Mouse (Mus musculus) embryonic facial prominence, embryonic 10.5 days (tissue): Measurements from ENCODE around the gene Fbxw9. TPM values are rescaled to one million over a fixed set of nuclear protein-coding genes. Genes with fewer than 3 reads are reported as not detected.

Experiments used
- DNase-seq: peaks from one replicate; pipeline ENCODE4 v3.0.0-alpha.2; 2017; ENCODE audit warnings: low spot score
- H3K27ac ChIP-seq: fragments of 300-500 bp; sonication (generic); replicated peaks from 2 replicates; pipeline ENCODE4 v1.5.1; 2016; ENCODE audit warnings: mild to moderate bottlenecking
- H3K27me3 ChIP-seq: fragments of 300-500 bp; sonication (generic); replicated peaks from 2 replicates; pipeline ENCODE4 v1.6.1; 2016; ENCODE audit warnings: low read depth, mild to moderate bottlenecking; ENCODE audit not compliant: poor library complexity, severe bottlenecking
- H3K36me3 ChIP-seq: fragments of 300-500 bp; sonication (generic); replicated peaks from 2 replicates; pipeline ENCODE4 v1.6.1; 2016; ENCODE audit warnings: mild to moderate bottlenecking, moderate library complexity
- H3K4me1 ChIP-seq: fragments of 300-500 bp; sonication (generic); 2 replicates; pipeline ENCODE4 v1.6.1; 2016
- H3K4me3 ChIP-seq: fragments of 300-500 bp; sonication (generic); 2 replicates; pipeline ENCODE4 v1.5.1; 2016; ENCODE audit warnings: mild to moderate bottlenecking, moderate library complexity
- H3K9me3 ChIP-seq: fragments of 300-500 bp; sonication (generic); 2 replicates; pipeline ENCODE4 v1.6.1; 2016; ENCODE audit warnings: mild to moderate bottlenecking
- WGBS: fragments of 180-500 bp; shearing (Covaris S2); methylation state at CpG from one replicate; pipeline ENCODE4 v1.1.7; 2016; 5-methylcytosine and 5-hydroxymethylcytosine counted together
- microRNA-seq: library from miRNA; unstranded; fragments of <30 nt; microRNA quantifications from one replicate; pipeline ENCODE4, GENCODE M21; 2017
- polyA plus RNA-seq: library from polyadenylated mRNA; unstranded; fragments of >200 nt; fragmentation: Nextera tagmentation; extraction: Ambion mirVana; gene quantifications from 2 replicates; pipeline ENCODE4 v1.2.1, GENCODE M21; 2016

Fbxw9 gene
- polyA plus RNA-seq, 1 experiment from 2014 or later, result 25.1 TPM

DNA sequence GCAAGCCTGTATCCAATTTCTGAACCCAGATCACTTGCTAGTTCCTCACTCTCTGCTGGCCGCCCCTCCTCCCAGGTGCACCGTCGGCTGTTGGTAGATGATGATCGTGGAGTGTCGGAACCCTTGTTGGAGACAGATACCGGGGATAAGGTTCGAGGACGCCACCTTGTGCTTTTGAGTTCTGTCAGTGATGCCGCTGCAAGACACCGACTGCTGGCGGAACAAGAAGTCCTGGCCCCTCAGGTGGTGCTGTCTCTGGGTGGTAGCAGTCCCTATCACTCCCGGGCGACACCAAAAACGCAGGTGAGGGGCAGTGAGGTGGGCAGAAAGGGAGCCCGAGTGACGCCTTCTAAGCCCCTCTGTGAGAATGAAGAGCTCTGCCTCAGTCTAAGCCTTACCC, 36.3 kb downstream of the Fbxw9 start:
- Histone ChIP-seq H3K4me1 (peaks cover 1% of the 10 kb centered on the region; the same call in 1 of the 2 replicates), H3K4me3 (no peak overlapping the region), H3K36me3 (peaks cover 79% of the 10 kb centered on the region), H3K27ac (no peak overlapping the region), H3K27me3 (no peaks in the 10 kb centered on the region), H3K9me3 (no peaks in the 10 kb centered on the region)
- DNase-seq, result no peak
- 94% methylated on average over 16 of the region's 16 CpGs for WGBS

DNA sequence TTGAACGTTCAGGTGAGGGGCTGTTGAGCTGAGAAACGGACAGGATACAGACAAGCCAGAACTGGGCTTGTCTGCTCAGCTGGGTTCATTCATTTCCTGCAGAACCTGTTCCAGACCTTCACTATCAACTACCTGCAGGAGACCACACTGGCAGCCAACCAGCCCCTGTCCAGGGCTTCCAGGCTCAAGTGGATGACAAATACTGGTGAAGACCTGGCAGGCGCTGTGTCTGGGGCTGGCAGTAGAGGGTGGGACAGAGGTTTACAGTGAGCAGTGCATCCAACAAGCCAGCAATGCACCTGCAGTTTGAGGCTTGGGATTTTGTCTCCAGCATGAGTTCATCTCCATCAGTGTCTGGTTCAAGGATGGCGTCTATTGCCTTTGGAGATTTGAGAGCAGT, 37.0 kb downstream of the Fbxw9 start:
- no peak overlapping the region for H3K27ac ChIP-seq
- H3K4me3 ChIP-seq, result no peak overlapping the region
- H3K27me3 ChIP-seq, result no peaks in the 10 kb centered on the region
- 91% methylated on average over 4 of the region's 4 CpGs for WGBS
- H3K4me1 ChIP-seq, result no peaks in the 10 kb centered on the region
- DNase-seq, result no peak
- no peaks in the 10 kb centered on the region for H3K9me3 ChIP-seq
- H3K36me3 ChIP-seq, result peaks cover 72% of the 10 kb centered on the region

DNA sequence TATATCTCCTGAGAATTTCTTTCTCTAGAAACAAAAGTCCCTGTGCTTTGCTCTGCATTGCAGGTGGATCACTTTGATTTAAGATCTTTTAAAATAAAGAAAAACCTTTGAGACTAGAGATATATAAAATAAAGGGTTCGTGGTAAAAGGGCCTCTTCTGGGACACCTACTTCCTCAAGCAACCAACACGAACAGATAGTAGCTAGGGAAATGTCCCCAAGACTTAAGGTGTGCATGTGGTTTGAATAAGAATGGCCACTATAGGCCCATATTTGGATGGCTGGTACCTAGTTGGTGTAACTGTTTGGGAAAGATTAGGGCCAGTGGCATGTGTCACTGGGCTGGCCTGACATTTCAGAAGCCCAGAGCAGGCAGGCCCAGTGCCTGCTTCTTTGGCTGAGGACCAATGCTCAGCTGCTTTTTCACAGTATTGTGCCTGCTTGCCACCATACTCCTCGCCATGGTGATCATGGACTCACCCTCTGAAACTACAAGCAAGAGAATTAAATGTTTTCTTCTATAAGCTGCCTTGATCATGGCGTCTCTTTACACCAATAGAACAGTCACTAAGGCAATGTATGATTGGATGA, 40.3 kb downstream of the Fbxw9 start:
- 84% methylated on average over 4 of the region's 4 CpGs for WGBS
- Histone ChIP-seq H3K4me1 (no peaks in the 10 kb centered on the region), H3K9me3 (no peaks in the 10 kb centered on the region), H3K4me3 (no peak overlapping the region), H3K27me3 (no peaks in the 10 kb centered on the region), H3K36me3 (peaks cover 43% of the 10 kb centered on the region), H3K27ac (no peak overlapping the region)
- no peak for DNase-seq

DNA sequence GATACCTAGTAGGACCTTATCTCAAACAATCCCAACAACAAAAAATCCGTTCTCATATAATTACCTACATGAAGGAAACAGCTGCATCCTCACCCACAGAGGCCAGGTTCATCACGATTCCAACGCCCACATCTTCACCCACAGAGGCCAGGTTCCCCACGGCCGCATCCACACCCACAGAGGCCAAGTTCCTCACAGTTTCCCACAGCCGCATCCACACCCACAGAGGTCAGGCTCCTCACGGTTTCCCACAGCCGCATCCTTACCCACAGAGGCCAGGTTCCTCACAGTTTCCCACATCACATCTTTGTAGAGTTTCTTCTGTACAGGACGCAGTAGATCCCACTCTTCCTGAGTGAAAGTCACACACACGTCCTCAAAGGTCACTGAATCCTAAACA, 53.4 kb downstream of the Fbxw9 start:
- Histone ChIP-seq H3K36me3 (peaks cover 38% of the 10 kb centered on the region), H3K27me3 (no peaks in the 10 kb centered on the region), H3K4me1 (no peaks in the 10 kb centered on the region), H3K4me3 (no peak overlapping the region), H3K9me3 (peaks cover 6% of the 10 kb centered on the region; the same call in 1 of the 2 replicates), H3K27ac (no peak overlapping the region)
- DNase-seq, result no peak
- WGBS, result 95% methylated on average over 10 of the region's 10 CpGs

DNA sequence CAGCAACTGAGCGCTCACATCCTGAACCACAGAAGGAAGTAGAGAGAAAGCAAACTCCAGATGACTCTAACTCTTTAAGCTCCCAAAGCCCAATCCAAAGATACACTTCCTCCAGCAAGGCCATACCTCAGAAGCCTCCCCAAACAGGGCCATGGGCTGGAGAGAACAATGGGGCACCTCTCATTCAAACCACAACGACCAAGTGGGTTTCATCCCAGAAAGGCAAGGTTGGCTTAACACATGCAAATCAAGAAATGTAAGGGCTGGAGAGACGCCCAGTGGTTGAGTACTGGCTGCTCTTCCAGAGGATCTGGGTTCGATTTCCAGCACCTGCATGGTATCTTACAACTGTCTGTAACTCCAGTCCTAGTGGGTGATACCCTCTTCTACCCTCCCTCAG, 55.6 kb downstream of the Fbxw9 start:
- Histone ChIP-seq H3K4me1 (peaks cover 10% of the 10 kb centered on the region), H3K27ac (no peak overlapping the region), H3K36me3 (peaks cover 21% of the 10 kb centered on the region), H3K27me3 (no peaks in the 10 kb centered on the region), H3K4me3 (no peak overlapping the region), H3K9me3 (peaks cover 4% of the 10 kb centered on the region; the same call in 1 of the 2 replicates)
- no peak for DNase-seq
- 78% methylated on average over 4 of the region's 4 CpGs for WGBS

Small RNA genes lying within 50 kb of the gene (microRNA-seq; reads per million reads assigned to microRNA genes)
- gene Gm23388, result 15.6 reads per million, percentile 27 among the genes with 10 or more reads in this experiment
- 2.7 reads per million for gene Mir7070

Other genes with a start within 250 kb of the Fbxw9 start
- gene Dand5, start 237.2 kb upstream of the Fbxw9 start, polyA plus RNA-seq, result 2.8 and 3.0 TPM in 2 replicates
- gene Gadd45gip1, start 228.5 kb upstream of the Fbxw9 start, polyA plus RNA-seq, result 45.2 and 47.3 TPM in 2 replicates
- 112 and 122 TPM in 2 replicates for gene Rad23a, start 219.4 kb upstream of the Fbxw9 start, polyA plus RNA-seq
- gene Calr, start 213.1 kb upstream of the Fbxw9 start, polyA plus RNA-seq, result 758 and 801 TPM in 2 replicates
- gene Farsa, start 203.1 kb upstream of the Fbxw9 start, polyA plus RNA-seq, result 133 and 138 TPM in 2 replicates
- gene Syce2, start 187.9 kb upstream of the Fbxw9 start, polyA plus RNA-seq, result 77.8 and 83.7 TPM in 2 replicates
- 49.6 and 51.8 TPM in 2 replicates for gene Gcdh, start 166.1 kb upstream of the Fbxw9 start, polyA plus RNA-seq
- gene Klf1, start 158.1 kb upstream of the Fbxw9 start, polyA plus RNA-seq, result 14.5 and 15.6 TPM in 2 replicates
- 6.1 and 10.1 TPM in 2 replicates for gene Dnase2a, start 151.5 kb upstream of the Fbxw9 start, polyA plus RNA-seq
- gene Mast1, start 122.7 kb upstream of the Fbxw9 start, polyA plus RNA-seq, result 2.3 and 3.4 TPM in 2 replicates
- 0.36 and 0.91 TPM in 2 replicates for gene Rtbdn, start 113.1 kb upstream of the Fbxw9 start, polyA plus RNA-seq
- not detected in 2 replicates for gene Gm49661, start 90.6 kb upstream of the Fbxw9 start, polyA plus RNA-seq
- 1,193 and 1,272 TPM in 2 replicates for gene Prdx2, start 90.5 kb upstream of the Fbxw9 start, polyA plus RNA-seq
- 147 and 148 TPM in 2 replicates for gene Rnaseh2a, start 90.3 kb upstream of the Fbxw9 start, polyA plus RNA-seq
- gene Junb, start 81.3 kb upstream of the Fbxw9 start, polyA plus RNA-seq, result 6.6 and 6.7 TPM in 2 replicates
- gene Hook2, start 69.5 kb upstream of the Fbxw9 start, polyA plus RNA-seq, result 19.5 and 20.0 TPM in 2 replicates
- gene Best2, start 45.5 kb upstream of the Fbxw9 start, polyA plus RNA-seq, result 0.08 TPM in 1 of 2 replicates, not detected in the other
- gene Asna1, start 34.8 kb upstream of the Fbxw9 start, polyA plus RNA-seq, result 157 TPM in 2 replicates
- gene Trir, start 33.2 kb upstream of the Fbxw9 start, polyA plus RNA-seq, result 154 and 157 TPM in 2 replicates
- 31.2 and 31.5 TPM in 2 replicates for gene Tnpo2, start 23.1 kb upstream of the Fbxw9 start, polyA plus RNA-seq
- not detected in 2 replicates for gene Gm5741, start 7.9 kb downstream of the Fbxw9 start, polyA plus RNA-seq
- 70.5 and 74.5 TPM in 2 replicates for gene Dhps, start 11.7 kb downstream of the Fbxw9 start, polyA plus RNA-seq
- gene Wdr83os, start 20.7 kb downstream of the Fbxw9 start, polyA plus RNA-seq, result 126 and 127 TPM in 2 replicates
- 64.3 and 65.8 TPM in 2 replicates for gene Wdr83, start 21.3 kb downstream of the Fbxw9 start, polyA plus RNA-seq
- 26.1 and 27.2 TPM in 2 replicates for gene Man2b1, start 23.2 kb downstream of the Fbxw9 start, polyA plus RNA-seq
- gene Zfp791, start 63.0 kb downstream of the Fbxw9 start, polyA plus RNA-seq, result 1.6 and 1.9 TPM in 2 replicates
- gene Cks1brt, start 91.9 kb downstream of the Fbxw9 start, polyA plus RNA-seq, result not detected in 2 replicates
- gene Olfr371, start 165.9 kb downstream of the Fbxw9 start, polyA plus RNA-seq, result not detected in 2 replicates
- 154 and 158 TPM in 2 replicates for gene Orc6, start 239.6 kb downstream of the Fbxw9 start, polyA plus RNA-seq
- gene Vps35, start 239.7 kb downstream of the Fbxw9 start, polyA plus RNA-seq, result 140 and 147 TPM in 2 replicates